Mouse (Mus musculus) retina, postnatal 1 day (tissue): Measurements from ENCODE around the gene Abl2.
A peak's percentile ranks its signal among the peaks of the same experiment; 100 is the strongest.
"Not testable (repeated sequence)": the region's sequence is repeated elsewhere in the genome, so short reads cannot be mapped to it uniquely, and the experiment has no call there.

ENCODE experiments used
- DNase-seq: peaks from one replicate; pipeline ENCODE4 v3.0.0-alpha.2; 2012

The Abl2 gene

GRCm38 (mm10) chr1:156639455-156639854, 80.9 kb downstream of the Abl2 start:
- no peak for DNase-seq

- no peak for DNase-seq
Measured at GRCm38 (mm10) chr1:156640577-156640976, 82.0 kb downstream of the Abl2 start.

GRCm38 (mm10) chr1:156641808-156642207, 83.2 kb downstream of the Abl2 start:
- no peak for DNase-seq

GRCm38 (mm10) chr1:156642813-156643212, 84.2 kb downstream of the Abl2 start:
- DNase-seq: no peak

GRCm38 (mm10) chr1:156644061-156644460, 85.5 kb downstream of the Abl2 start:
- no peak for DNase-seq

- DNase-seq: peak; percentile 54
Measured at GRCm38 (mm10) chr1:156644780-156645523, 86.4 kb downstream of the Abl2 start.

- DNase-seq: no peak
Measured at GRCm38 (mm10) chr1:156645971-156646370, 87.4 kb downstream of the Abl2 start.

- DNase-seq: no peak
Measured at GRCm38 (mm10) chr1:156648705-156649104, 90.1 kb downstream of the Abl2 start.

GRCm38 (mm10) chr1:156650631-156651030, 92.0 kb downstream of the Abl2 start:
- no peak for DNase-seq

- no peak for DNase-seq
Measured at GRCm38 (mm10) chr1:156652189-156652822, 93.7 kb downstream of the Abl2 start.

- DNase-seq: no peak
Measured at GRCm38 (mm10) chr1:156654735-156655530, 96.3 kb downstream of the Abl2 start.

GRCm38 (mm10) chr1:156657523-156657922, 98.9 kb downstream of the Abl2 start:
- DNase-seq: no peak

- no peak for DNase-seq
Measured at GRCm38 (mm10) chr1:156658676-156659075, 100.1 kb downstream of the Abl2 start.

GRCm38 (mm10) chr1:156659906-156660659, 101.5 kb downstream of the Abl2 start:
- DNase-seq: no peak

- not testable (repeated sequence) for DNase-seq
Measured at GRCm38 (mm10) chr1:156660660-156661236, 102.2 kb downstream of the Abl2 start.

- no peak for DNase-seq
Measured at GRCm38 (mm10) chr1:156665777-156666176, 107.2 kb downstream of the Abl2 start.

- DNase-seq: no peak
Measured at GRCm38 (mm10) chr1:156667141-156667926, 108.7 kb downstream of the Abl2 start.

- DNase-seq: no peak
Measured at GRCm38 (mm10) chr1:156668602-156669001, 110.0 kb downstream of the Abl2 start.

- DNase-seq: no peak
Measured at GRCm38 (mm10) chr1:156669208-156669983, 110.8 kb downstream of the Abl2 start.

GRCm38 (mm10) chr1:156671921-156672320, 113.3 kb downstream of the Abl2 start:
- DNase-seq: no peak
